Mouse (Mus musculus) hindbrain, embryonic 16.5 days (tissue): ENCODE measurements around the gene Ccdc114. TPM values are rescaled to one million over a fixed set of nuclear protein-coding genes. Genes with fewer than 3 reads are reported as not detected.
A peak's percentile ranks its signal among the peaks of the same experiment; 100 is the strongest.

ENCODE experiments used
- ATAC-seq: fragments of 200-750 bp; cut with Nextera tagmentation; 2 replicates; pipeline ENCODE4 v1.8.0; 2017; ENCODE audit warnings: moderate TSS enrichment, moderate library complexity
- H3K27ac ChIP-seq: fragments of 300-500 bp; sonication (generic); 2 replicates; pipeline ENCODE4 v1.5.1; 2014; ENCODE audit warnings: low read depth, mild to moderate bottlenecking, control low read depth, low read length, moderate library complexity
- H3K27me3 ChIP-seq: fragments of 300-500 bp; sonication (generic); replicated peaks from 2 replicates; pipeline ENCODE4 v1.6.1; 2014; ENCODE audit warnings: low read length; ENCODE audit not compliant: control insufficient read depth, insufficient read depth
- H3K36me3 ChIP-seq: fragments of 300-500 bp; sonication (generic); 2 replicates; pipeline ENCODE4 v1.6.1; 2014; ENCODE audit warnings: mild to moderate bottlenecking, low read length, moderate library complexity, mixed read lengths; ENCODE audit not compliant: control insufficient read depth, insufficient read depth
- H3K4me1 ChIP-seq: fragments of 300-500 bp; sonication (generic); 2 replicates; pipeline ENCODE4 v1.6.1; 2014; ENCODE audit warnings: low read depth, low read length; ENCODE audit not compliant: control insufficient read depth, insufficient read depth
- H3K4me2 ChIP-seq: fragments of 300-500 bp; sonication (generic); 2 replicates; pipeline ENCODE4 v1.6.1; 2014; ENCODE audit warnings: mild to moderate bottlenecking, low read length, control low read depth, moderate library complexity
- H3K4me3 ChIP-seq: fragments of 300-500 bp; sonication (generic); 2 replicates; pipeline ENCODE4 v1.5.1; 2014; ENCODE audit warnings: mild to moderate bottlenecking, low read length, control low read depth, moderate library complexity
- H3K9ac ChIP-seq: fragments of 300-500 bp; sonication (generic); 2 replicates; pipeline ENCODE4 v1.6.1; 2014; ENCODE audit warnings: low read depth, mild to moderate bottlenecking, control low read depth, low read length, moderate library complexity
- H3K9me3 ChIP-seq: fragments of 300-500 bp; sonication (generic); 2 replicates; pipeline ENCODE4 v1.6.1; 2014; ENCODE audit warnings: mild to moderate bottlenecking, low read length, moderate library complexity; ENCODE audit not compliant: control insufficient read depth
- WGBS: fragments of 180-500 bp; shearing (Covaris S2); extraction: QIAGEN DNeasy Blood & Tissue Kit; methylation state at CpG from one replicate; pipeline ENCODE4 v1.1.7; 2014; 5-methylcytosine and 5-hydroxymethylcytosine counted together
- polyA plus RNA-seq: library from polyadenylated mRNA; unstranded; fragments of >200 nt; fragmentation: Nextera tagmentation; extraction: Ambion mirVana; gene quantifications from 2 replicates; pipeline ENCODE4 v1.2.1, GENCODE M21; 2015

Ccdc114 gene
- polyA plus RNA-seq, 1 experiment from 2014 or later, result 6.6 TPM

GRCm38 (mm10) chr7:45916056-45917003 lies 7.5 kb upstream of the Ccdc114 start:
- peak; percentile 90 for ATAC-seq
- H3K4me2 ChIP-seq, result peak overlapping the region; percentile 56
- peak overlapping the region; percentile 59 for H3K9ac ChIP-seq
- peaks cover 19% of the 10 kb centered on the region for H3K4me1 ChIP-seq
- no peaks in the 10 kb centered on the region for H3K9me3 ChIP-seq
- H3K4me3 ChIP-seq, result peak overlapping the region; percentile 31
- WGBS, result 33% methylated on average over 26 of the region's 26 CpGs
- H3K27ac ChIP-seq, result peak overlapping the region; percentile 86
- no peaks in the 10 kb centered on the region for H3K36me3 ChIP-seq
- H3K27me3 ChIP-seq, result no peaks in the 10 kb centered on the region

DNA sequence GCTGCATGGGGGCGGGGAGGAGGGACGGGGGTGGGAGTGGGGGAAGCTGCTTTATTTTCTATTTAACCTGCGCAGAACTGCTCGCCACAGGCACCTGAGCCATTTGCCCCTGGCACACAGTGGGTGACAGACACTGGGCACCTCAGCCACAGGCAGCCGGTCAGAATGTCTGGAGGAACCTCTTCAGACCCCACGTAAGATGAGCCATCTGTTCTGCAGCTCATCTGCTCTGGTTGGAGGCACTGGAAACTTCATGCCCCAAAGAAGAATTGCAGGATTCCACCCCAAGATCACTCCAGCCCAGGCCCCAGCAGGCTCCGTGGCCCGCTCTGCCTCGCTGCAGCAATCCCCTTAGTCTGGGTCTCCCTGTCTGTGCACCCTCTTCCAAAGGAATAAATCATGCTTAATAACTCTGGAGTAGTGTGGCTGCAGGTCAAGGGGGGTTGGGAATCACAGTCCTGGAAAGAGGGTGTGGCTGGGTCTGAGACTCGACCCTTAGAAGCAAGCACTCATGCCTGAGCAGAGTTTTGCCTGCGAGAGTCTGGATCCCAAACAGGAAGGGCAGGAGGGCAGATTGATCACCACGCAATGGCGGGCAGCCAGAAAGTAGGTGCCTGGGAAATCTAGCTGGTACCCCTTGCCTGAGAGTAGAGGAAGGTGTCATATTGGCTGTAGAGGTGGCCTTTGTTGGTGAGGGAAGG lies 6.7 kb upstream of the Ccdc114 start:
- peaks cover 19% of the 10 kb centered on the region for H3K4me1 ChIP-seq
- no peaks in the 10 kb centered on the region for H3K9me3 ChIP-seq
- no peaks in the 10 kb centered on the region for H3K36me3 ChIP-seq
- H3K27ac ChIP-seq, result peak overlapping the region; percentile 86
- peak; percentile 12 for ATAC-seq
- H3K9ac ChIP-seq, result peak overlapping the region; percentile 59
- H3K4me2 ChIP-seq, result peak overlapping the region; percentile 56
- 28% methylated on average over 13 of the region's 13 CpGs for WGBS
- H3K27me3 ChIP-seq, result no peaks in the 10 kb centered on the region
- peak overlapping the region; percentile 31 for H3K4me3 ChIP-seq

DNA sequence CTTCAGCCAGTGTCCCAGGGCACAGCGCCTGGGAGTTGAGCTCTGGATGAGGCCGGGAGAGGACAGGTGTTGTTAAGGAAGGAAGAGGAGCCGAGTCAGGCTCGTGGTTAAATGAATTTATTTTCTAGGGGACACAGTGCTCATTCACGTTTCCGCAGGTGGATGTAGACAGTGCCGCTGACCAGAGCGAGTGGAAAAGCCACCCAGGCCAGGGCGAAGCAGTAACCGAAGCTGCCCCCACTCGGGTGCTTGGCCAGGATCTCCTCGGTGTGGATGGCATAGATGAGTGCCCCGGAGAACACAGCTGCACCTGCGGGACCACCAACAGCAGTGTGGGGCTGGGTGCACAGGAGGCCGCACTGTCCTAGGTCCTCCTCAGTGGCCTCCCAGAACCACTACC lies 5.9 kb upstream of the Ccdc114 start:
- Histone ChIP-seq H3K36me3 (no peaks in the 10 kb centered on the region), H3K4me1 (peaks cover 24% of the 10 kb centered on the region), H3K4me3 (no peak overlapping the region), H3K4me2 (no peak overlapping the region), H3K27ac (no peak overlapping the region), H3K27me3 (no peaks in the 10 kb centered on the region), H3K9ac (no peak overlapping the region), H3K9me3 (no peaks in the 10 kb centered on the region)
- no peak for ATAC-seq
- 90% methylated on average over 15 of the region's 15 CpGs for WGBS

- Histone ChIP-seq H3K4me1 (peaks cover 27% of the 10 kb centered on the region), H3K27me3 (no peaks in the 10 kb centered on the region), H3K9me3 (no peaks in the 10 kb centered on the region), H3K4me3 (no peak overlapping the region), H3K9ac (no peak overlapping the region), H3K27ac (no peak overlapping the region), H3K4me2 (no peak overlapping the region), H3K36me3 (no peaks in the 10 kb centered on the region)
- 62% methylated on average over 14 of the region's 14 CpGs for WGBS
- no peak for ATAC-seq
Measured at GRCm38 (mm10) chr7:45919083-45919671, 4.7 kb upstream of the Ccdc114 start.

GRCm38 (mm10) chr7:45919761-45920160 lies 4.1 kb upstream of the Ccdc114 start:
- Histone ChIP-seq H3K9ac (no peak overlapping the region), H3K4me3 (no peak overlapping the region), H3K4me2 (peak overlapping the region; percentile 24)

GRCm38 (mm10) chr7:45920583-45921241 lies 3.2 kb upstream of the Ccdc114 start:
- Histone ChIP-seq H3K27ac (no peak overlapping the region), H3K4me1 (peaks cover 27% of the 10 kb centered on the region), H3K36me3 (no peaks in the 10 kb centered on the region), H3K4me3 (peak overlapping the region; percentile 20), H3K9me3 (no peaks in the 10 kb centered on the region), H3K4me2 (peak overlapping the region; percentile 31), H3K9ac (0 out of 2 replicates have a peak overlapping the region, but pooled peaks have one; percentile 15), H3K27me3 (no peaks in the 10 kb centered on the region)
- 55% methylated on average over 9 of the region's 9 CpGs for WGBS
- ATAC-seq, result no peak

More at GRCm38 (mm10) chr7:45919761-45920160, 4.1 kb upstream of the Ccdc114 start:
- ATAC-seq, result no peak
- H3K4me1 ChIP-seq, result peaks cover 27% of the 10 kb centered on the region
- no peaks in the 10 kb centered on the region for H3K9me3 ChIP-seq
- 76% methylated on average over 4 of the region's 4 CpGs for WGBS
- no peaks in the 10 kb centered on the region for H3K27me3 ChIP-seq
- no peak overlapping the region for H3K27ac ChIP-seq
- H3K36me3 ChIP-seq, result no peaks in the 10 kb centered on the region

- H3K9me3 ChIP-seq, result no peaks in the 10 kb centered on the region
- H3K4me3 ChIP-seq, result peak within 1 kb of the TSS; percentile 20
- 51% methylated on average over 8 of the region's 9 CpGs for WGBS
- H3K9ac ChIP-seq, result 0 out of 2 replicates have a peak within 1 kb of the TSS, but pooled peaks have one; percentile 15
- ATAC-seq, result no peak
- H3K27me3 ChIP-seq, result no peaks in the 10 kb centered on the region
- no peaks in the 10 kb centered on the region for H3K36me3 ChIP-seq
- H3K4me2 ChIP-seq, result peak within 1 kb of the TSS; percentile 31
- peaks cover 22% of the 10 kb centered on the region for H3K4me1 ChIP-seq
- no peak within 1 kb of the TSS for H3K27ac ChIP-seq
Measured at GRCm38 (mm10) chr7:45921242-45921621, 2.6 kb upstream of the Ccdc114 start, which contains the start of gene Emp3. Emp3 (minus strand) TSS chr7:45921404.

DNA sequence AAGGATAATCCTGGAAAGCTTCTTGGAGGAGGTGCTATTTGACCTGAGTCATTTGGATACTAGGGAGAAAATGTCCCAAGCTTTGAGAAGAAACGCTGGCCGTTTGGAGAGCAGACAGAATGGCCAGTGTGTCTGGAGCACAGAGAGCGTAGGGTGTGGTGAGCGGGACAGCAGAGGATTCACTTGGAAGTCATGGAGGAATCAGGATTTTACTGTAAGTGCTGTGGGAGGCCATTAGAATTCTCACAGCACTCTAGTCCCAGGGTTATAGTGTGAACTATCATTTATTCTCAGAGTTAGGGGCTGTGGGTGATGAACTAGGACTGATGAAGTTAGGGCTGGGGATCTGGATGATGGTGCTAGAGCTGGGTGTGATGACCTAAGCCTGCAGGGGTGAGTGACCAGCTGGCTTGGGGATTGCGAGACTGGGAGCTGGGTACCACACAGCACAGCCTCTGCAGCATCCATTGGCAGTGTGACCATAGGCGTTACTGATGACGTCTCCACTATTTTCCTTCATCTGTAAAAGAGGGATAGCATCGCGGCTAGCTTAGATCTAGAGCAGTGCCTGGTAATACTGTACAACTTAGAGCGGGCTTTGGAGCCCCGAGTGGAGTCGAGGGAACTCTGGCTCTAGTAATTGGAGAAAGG lies 1.8 kb upstream of the Ccdc114 start:
- no peak overlapping the region for H3K4me3 ChIP-seq
- no peak overlapping the region for H3K4me2 ChIP-seq
- H3K4me1 ChIP-seq, result peaks cover 14% of the 10 kb centered on the region
- no peaks in the 10 kb centered on the region for H3K27me3 ChIP-seq
- H3K36me3 ChIP-seq, result no peaks in the 10 kb centered on the region
- ATAC-seq, result no peak
- no peak overlapping the region for H3K27ac ChIP-seq
- WGBS, result 84% methylated on average over 12 of the region's 12 CpGs
- no peak overlapping the region for H3K9ac ChIP-seq
- H3K9me3 ChIP-seq, result no peaks in the 10 kb centered on the region
